Mouse (Mus musculus): ENCODE data around the gene Tex44. TPM values are rescaled to one million over a fixed set of nuclear protein-coding genes. Genes with fewer than 3 reads are reported as not detected.

Tex44 gene
- total RNA-seq (2017) = not detected in 3 replicates

DNA sequence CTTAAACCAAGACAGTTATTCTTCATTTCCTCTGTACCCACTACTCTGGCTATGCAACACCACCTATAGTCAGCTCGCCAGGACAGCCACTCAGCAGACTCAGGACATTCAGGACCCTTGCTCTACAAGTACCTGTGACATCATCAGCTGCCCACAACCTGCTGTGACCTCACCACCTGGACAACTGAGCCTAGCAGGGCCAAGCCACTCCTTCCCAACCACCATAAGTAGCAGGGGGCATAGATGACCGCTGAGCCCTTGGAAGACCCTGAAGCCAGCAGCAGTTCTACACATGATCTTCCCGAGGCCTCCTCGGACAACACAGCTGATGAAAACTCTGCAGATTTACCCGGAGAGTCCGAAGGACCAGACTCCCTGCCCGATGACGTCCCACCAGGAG lies at the start of gene Tex44, which contains the start of gene Nmur1:
Gene Tex44 (plus strand): TSS at position 202 of the 400 bp plus-strand sequence.
Gene Nmur1 (minus strand): TSS at position 101 of the 400 bp plus-strand sequence.
- ATAC-seq (replicated peaks; ENCODE audit: insufficient number of reproducible peaks, low FRiP score, low TSS enrichment, poor library complexity, severe bottlenecking) = no peak

DNA sequence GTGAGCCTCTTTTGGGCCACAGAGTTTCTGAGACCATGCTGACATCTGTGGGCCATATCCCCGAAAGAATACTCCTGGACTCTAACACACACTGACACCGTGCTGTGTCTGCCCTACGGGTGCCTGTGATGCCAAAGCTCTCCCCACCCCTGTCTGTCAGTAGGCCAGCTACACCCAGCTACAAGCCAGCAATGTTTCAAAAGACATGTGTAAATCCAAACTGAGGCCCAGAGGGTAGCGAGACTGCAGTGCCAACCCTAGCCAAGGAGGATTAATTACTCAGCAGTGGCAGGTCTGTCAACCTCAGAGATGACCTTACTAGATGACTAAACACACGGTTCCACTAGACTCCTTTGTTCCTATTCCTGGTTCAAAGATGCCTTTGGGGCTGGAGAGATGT lies 49.8 kb upstream of the Tex44 start:
- no peak for ATAC-seq (replicated peaks; ENCODE audit: insufficient number of reproducible peaks, low FRiP score, low TSS enrichment, poor library complexity, severe bottlenecking)

DNA sequence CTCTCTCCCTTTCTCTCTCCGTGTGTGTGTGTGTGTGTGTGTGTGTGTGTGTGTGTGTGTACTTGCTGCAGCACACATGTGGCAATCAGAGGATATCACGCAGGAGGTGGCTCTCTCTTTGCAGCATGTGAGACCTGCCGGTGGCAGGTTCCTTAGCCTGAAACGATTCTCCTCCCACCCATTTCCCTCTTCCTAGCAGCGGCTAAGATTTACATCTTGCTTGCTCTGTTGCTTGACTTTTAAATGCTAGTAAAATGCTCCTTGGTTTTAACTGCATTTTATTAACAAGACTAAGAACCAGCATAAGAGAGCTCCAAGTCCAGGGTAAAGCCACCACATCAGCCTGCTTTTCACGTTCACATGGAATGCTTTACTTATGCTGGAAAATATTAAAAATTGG lies 47.5 kb upstream of the Tex44 start:
- ATAC-seq (replicated peaks; ENCODE audit: insufficient number of reproducible peaks, low FRiP score, low TSS enrichment, poor library complexity, severe bottlenecking) = no peak

DNA sequence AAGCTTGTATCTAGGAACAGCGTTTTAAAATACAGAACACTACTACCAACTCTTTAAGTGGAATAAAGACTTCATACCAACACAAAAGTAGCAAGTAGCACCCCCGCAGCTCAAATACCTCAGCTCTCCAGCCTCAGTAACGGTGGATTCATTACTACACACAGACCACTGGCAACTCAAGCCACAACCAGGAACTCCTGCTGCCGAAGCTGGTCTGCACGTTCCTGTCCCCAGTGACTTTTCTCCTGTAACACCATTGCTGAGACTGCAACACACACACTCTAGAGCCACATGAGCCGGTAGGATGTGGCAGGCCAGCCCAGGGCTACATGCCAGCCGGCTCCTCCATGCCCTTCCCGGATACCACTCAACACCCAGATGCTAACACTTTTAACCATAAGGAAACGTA lies 47.0 kb upstream of the Tex44 start:
- no peak for ATAC-seq (replicated peaks; ENCODE audit: insufficient number of reproducible peaks, low FRiP score, low TSS enrichment, poor library complexity, severe bottlenecking)

DNA sequence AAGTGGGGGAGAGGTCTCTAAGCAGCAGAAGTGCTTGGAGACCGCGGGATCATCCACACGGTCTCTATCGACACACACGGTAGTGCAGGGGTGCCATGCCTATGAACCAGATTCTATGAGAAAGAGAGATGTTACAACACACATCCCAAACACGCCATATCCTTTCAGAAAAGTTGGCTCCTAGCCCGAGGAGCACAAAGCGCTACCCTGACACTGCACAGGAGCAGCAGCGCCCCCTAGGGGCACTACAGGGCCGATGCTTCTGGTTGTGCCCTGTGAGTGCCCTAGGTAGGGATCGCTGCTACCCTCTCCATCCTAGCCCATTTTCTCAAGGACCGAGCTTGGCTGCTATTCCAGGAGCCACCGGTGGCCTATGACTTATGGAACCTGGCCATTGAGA lies 45.1 kb upstream of the Tex44 start:
- ATAC-seq (replicated peaks; ENCODE audit: insufficient number of reproducible peaks, low FRiP score, low TSS enrichment, poor library complexity, severe bottlenecking) = peak; percentile 89

DNA sequence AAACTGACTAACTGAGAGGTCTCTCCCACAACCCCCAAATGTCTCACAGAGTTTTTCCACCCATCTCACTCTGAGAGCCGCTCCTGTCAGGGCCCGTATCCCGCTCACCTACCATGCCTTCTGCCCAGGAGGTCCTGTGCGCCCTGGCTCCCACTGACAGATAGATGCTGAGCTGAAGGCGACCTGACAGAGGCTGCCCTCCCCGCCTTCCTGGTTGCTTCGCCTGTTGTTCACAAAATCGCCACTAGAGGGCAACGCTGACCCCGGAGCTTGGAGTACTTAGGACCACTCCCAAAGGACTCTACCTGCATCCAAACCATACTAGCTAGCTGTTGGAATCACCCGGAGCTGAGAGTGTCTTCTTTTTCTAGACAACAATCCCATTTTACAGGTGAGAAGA lies 36.9 kb upstream of the Tex44 start:
- ATAC-seq (replicated peaks; ENCODE audit: insufficient number of reproducible peaks, low FRiP score, low TSS enrichment, poor library complexity, severe bottlenecking) = peak; percentile 64

DNA sequence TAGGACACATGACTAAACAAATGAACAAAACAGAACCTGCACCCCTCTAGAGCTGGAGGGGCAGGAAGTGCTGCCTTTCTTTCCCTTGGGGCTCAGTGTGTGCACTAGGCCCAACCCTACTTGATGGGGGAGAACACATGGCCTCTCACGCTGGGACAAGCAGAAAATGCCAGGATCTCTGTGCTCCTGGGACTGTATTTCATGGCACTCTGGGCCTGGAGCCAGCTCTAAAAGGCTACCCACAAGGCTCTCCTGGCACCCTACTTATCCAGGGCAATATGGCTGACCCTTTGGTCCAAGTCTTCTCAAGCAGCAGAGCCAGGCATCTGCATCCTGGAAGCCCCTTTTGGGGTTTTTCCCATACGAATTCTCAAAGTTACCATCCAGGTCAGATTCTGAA lies 34.7 kb upstream of the Tex44 start:
- no peak for ATAC-seq (replicated peaks; ENCODE audit: insufficient number of reproducible peaks, low FRiP score, low TSS enrichment, poor library complexity, severe bottlenecking)

DNA sequence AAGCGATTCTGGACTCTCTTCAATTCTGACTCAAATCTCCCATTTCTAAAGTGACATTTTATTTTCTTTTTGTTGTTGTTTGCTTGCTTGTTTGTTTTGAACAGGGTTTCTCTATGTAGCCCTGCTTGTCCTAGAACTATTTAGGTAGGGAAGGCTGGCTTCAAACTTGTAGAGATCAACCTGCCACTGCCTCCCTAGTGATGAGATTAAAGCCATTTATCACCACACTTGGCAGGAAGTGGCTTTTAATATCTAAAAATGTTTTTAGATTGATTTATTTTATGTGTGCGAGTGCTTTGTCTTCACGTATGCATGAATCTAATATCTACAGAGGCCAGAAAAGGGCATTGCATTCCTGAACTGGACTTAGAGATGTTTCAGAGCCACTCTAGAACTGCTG lies 32.9 kb upstream of the Tex44 start:
- ATAC-seq (replicated peaks; ENCODE audit: insufficient number of reproducible peaks, low FRiP score, low TSS enrichment, poor library complexity, severe bottlenecking) = no peak

DNA sequence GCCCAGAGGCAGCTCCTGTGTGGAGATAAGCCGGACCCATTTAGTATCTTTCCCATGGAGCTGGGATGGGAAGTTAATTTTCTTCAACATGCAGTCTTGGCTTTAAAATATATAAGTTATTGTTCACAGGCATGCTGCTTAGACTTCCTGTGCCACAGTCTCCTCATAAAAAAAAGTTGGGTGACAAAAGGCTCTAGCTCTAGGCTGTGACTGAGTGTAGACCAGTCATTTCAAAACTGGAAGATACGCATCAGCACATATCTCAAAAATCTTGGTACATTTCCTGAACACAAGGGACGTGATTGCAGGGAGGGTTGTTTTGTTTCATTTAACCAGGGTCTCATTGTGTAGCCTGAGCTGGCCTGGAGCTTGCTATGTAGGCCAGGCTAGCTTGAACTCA lies 31.9 kb upstream of the Tex44 start:
- ATAC-seq (replicated peaks; ENCODE audit: insufficient number of reproducible peaks, low FRiP score, low TSS enrichment, poor library complexity, severe bottlenecking) = no peak

DNA sequence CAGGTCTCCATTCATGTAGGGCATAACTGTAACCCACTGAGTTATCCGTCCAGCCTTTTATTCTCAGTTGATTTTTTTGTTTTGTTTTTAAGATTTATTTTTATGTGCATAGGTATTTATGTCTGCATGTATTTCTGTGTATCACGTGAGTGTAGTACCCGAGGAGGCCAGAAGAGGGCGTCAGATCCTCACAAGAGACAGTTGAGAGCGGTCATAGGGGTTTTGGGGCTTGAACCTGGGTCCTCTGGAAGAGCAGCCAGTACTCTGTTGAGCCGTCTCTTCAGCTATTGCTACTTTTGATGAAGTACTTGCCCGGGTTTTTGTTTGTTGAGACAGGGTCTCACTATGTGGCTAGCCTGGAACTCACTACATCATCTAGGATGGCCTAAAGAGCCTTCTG lies 30.2 kb upstream of the Tex44 start:
- ATAC-seq (replicated peaks; ENCODE audit: insufficient number of reproducible peaks, low FRiP score, low TSS enrichment, poor library complexity, severe bottlenecking) = no peak

DNA sequence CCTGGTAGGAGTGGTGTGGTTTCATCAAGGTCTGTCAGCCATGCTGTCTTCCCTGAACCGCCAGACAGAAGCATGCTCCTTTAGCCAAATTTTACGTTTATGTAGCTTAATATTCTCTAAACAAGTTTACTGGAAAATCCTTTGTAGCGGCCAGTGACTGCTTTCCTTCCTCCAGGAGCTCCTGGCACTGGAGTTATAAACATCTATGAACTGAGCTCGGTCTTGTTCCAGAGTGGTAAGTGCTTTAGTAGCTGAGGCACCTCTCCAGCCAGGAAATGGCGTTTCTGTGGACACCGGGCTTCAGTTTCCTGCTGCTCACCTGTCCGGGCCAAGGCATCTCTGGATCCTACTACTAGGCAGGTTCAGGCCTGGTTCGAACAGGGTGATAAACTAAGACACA lies 28.5 kb upstream of the Tex44 start:
- no peak for ATAC-seq (replicated peaks; ENCODE audit: insufficient number of reproducible peaks, low FRiP score, low TSS enrichment, poor library complexity, severe bottlenecking)

DNA sequence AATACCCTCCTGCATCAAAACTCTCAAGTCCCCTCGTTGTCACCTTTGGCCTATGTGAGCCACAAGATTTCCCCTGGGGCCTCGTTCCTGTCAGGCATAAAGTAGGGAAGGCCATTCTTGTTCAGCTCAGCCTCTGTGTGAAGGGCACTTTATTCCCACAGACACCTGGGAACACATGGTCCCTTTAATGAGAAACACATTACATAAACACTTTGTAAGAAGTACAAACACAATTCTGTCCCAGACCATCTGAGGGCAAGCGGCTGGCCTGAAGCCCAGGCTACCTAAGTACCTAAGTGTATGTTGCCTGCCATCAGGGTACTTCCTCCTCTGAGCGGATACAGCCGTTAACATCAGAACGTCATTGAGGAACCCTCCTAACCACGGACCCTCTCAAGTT lies 27.9 kb upstream of the Tex44 start:
- peak; percentile 48 for ATAC-seq (replicated peaks; ENCODE audit: insufficient number of reproducible peaks, low FRiP score, low TSS enrichment, poor library complexity, severe bottlenecking)

DNA sequence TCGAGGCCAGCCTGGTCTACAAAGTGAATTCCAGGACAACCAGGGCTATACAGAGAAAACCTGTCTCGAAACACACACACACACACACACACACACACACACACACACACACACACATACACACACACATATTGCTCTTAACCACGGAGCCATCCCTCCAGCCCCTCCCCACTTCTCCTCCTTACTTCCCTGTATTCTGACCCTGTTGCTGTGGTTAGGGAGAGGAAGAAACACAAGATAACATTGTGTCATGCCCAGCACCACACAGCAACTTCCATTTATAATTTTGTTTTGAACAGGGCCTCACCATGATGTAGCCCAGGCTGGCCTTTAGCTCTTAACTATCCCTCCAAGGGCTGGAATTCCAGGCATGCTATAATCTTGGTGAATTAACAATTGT lies 26.8 kb upstream of the Tex44 start:
- ATAC-seq (replicated peaks; ENCODE audit: insufficient number of reproducible peaks, low FRiP score, low TSS enrichment, poor library complexity, severe bottlenecking) = peak; percentile 90

DNA sequence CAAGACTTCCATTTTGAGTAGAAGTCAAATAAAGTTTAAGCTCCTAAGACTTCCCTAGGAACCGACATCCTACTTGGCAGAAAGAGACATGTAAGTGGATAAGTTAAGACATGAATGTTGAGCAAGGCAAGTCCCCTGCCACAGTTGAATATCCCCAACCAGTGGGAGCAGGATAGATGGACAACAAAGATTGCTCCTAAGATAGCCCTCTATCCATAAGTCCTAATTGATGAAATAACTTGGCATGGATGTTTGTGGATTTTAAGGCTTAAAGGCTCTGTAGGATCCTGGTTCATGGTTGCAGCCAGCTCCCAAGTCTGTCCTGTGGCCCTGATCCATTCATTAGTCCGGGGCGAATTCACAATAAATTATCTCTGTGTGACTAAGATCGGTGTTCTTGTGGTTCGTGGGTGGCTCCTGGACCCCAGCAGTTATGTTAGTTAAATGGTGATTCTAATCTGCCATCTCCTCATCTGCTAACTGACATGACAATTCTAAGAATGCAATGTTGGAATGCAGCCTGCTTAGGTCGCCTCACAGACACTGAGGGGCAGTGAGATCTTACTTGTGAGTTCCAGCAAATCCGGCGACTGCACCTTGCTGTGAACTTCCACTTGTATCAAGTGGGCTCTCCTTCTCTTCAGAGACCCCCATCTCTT lies 25.9 kb upstream of the Tex44 start:
- ATAC-seq (replicated peaks; ENCODE audit: insufficient number of reproducible peaks, low FRiP score, low TSS enrichment, poor library complexity, severe bottlenecking) = no peak

DNA sequence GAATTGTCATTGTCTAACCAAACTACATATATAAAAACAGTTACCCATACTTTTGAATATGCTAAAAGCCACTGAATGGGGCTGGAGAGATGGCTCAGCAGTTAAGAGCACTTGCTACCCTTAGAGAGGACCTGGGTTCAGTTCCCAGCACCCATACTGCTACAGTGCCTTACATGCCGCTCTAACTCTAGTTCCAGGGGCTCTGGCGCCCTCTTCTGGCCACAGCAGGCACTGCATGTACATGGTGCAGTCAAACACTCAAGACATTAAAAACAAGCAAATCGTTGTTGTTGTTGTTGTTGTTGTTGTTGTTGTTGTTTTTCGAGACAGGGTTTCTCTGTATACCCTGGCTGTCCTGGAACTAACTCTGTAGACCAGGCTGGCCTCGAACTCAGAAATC lies 21.3 kb upstream of the Tex44 start:
- ATAC-seq (replicated peaks; ENCODE audit: insufficient number of reproducible peaks, low FRiP score, low TSS enrichment, poor library complexity, severe bottlenecking) = no peak

DNA sequence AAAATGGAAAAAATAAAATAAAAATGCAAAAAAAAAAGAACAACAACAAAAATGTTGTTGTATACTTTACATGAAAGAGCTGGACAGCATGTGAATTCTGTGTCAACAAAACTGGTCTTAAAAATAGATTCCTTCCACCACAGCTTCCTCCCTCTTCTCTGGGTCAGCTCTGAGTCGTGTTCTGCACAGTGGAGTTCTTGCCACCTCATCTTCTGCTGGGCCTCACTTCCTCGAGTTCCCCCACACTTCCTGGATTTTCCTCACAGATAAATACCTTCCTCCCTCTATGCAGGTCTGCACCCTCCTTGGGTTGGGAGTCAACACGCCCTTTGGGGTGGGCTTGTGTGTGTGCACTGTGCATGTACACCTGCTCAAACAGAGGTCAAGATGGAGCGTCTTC lies 19.8 kb upstream of the Tex44 start:
- peak; percentile 74 for ATAC-seq (replicated peaks; ENCODE audit: insufficient number of reproducible peaks, low FRiP score, low TSS enrichment, poor library complexity, severe bottlenecking)

DNA sequence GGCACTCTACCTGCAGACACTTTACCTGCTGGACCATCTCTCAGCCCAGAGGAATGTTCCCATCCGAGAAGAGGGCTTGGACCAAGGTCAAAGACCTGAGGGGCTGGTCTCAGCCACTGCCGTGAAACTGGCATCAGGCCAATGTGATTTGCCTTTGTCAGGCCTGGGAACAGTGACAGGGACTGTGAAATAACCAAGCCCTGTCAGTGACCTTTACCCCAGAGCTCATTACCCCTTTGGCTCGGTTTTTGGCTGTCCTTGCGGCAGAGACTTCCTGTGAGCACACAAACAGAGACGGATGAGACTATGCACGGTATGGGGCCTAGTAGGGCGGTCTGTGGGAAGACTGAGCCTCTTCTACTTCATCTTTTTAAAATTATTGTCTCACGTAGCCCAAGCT lies 19.2 kb upstream of the Tex44 start:
- peak; percentile 95 for ATAC-seq (replicated peaks; ENCODE audit: insufficient number of reproducible peaks, low FRiP score, low TSS enrichment, poor library complexity, severe bottlenecking)

DNA sequence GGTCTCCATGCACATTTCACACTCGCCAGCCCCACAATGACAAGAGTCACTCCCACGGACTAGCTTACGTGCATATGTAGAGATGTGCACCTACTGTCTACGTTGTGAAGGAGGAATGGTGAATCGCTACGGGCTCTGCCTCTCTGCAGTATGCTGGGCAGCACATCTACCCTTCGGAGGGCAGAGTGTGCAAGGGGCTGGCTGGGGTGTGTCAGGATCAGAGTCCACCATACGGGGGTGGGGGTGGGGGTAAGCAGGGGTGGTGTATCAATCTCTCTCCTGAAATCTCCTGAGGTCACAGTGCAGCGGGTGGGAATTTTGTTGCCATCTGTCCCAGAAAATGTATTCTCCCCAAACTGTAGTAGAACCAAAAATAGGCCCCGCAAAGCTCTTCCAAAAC lies 17.6 kb upstream of the Tex44 start:
- no peak for ATAC-seq (replicated peaks; ENCODE audit: insufficient number of reproducible peaks, low FRiP score, low TSS enrichment, poor library complexity, severe bottlenecking)

DNA sequence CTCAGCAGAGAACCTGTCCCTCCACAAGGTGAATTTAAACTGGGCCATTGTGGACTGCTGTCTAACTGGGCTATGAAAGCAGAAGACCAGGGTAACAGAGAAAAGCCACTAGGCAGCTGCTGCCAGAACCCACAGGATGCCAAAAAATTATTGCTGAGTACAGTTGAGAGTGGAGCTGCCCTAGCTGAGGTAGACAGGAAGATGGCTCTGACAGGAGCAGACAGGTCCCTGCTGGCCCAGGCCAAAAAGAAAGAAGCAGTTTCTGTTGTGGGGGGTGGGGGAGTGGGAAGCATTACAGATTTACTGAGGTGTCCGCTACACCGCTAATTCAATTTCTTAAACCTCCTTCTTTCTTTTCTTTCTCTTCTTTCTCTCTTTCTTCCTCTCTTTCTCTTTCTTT lies 16.7 kb upstream of the Tex44 start:
- no peak for ATAC-seq (replicated peaks; ENCODE audit: insufficient number of reproducible peaks, low FRiP score, low TSS enrichment, poor library complexity, severe bottlenecking)

DNA sequence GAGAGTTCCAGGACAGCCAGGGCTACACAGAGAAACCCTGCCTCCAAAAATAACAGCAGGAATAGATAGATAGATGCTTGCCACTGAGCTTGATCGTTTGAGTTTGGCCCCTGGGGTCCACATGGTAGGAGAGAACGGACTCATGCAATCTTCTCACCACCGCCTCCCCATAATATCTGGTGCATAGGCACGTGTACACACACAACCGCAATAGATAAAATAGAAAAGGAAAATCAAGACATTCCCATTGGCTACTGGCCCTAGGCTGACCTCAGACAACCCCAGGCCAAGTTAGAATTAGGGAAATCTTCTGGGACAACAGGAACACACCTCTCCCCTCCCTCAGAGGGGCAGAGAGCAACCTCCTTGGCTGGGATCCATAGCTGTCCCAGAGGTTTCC lies 11.4 kb upstream of the Tex44 start:
- ATAC-seq (replicated peaks; ENCODE audit: insufficient number of reproducible peaks, low FRiP score, low TSS enrichment, poor library complexity, severe bottlenecking) = no peak

DNA sequence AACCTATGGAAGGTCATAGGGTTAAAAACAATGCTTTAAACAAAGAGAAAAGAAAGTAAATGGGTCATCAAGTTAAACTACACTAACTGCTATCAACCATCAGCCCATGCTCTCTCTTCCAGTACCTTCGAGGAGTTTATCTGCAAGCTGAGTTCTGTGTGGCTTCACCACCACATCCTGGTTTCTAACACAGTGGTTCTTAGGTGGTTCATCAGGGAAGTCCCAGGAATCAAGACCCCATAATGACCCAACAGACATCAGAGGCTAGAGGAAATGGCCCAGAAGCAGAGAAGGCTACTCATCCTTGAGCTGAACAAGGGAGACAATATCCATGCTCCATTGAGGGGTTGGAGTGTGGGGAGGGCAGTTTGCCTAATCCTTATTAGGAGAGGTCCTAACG lies 11.0 kb upstream of the Tex44 start:
- no peak for ATAC-seq (replicated peaks; ENCODE audit: insufficient number of reproducible peaks, low FRiP score, low TSS enrichment, poor library complexity, severe bottlenecking)

Data from monocyte, adult 5-6 weeks (primary cell).